Mouse (Mus musculus) embryonic facial prominence, embryonic 11.5 days (tissue): Measurements from ENCODE around the gene Atg7. TPM values are rescaled to one million over a fixed set of nuclear protein-coding genes. Genes with fewer than 3 reads are reported as not detected.

Experiments
- ATAC-seq: fragments of 200-750 bp; cut with Nextera tagmentation; replicated peaks from 2 replicates; pipeline ENCODE4 v1.8.0; 2017; ENCODE audit warnings: low read depth; ENCODE audit not compliant: insufficient number of reproducible peaks, low FRiP score, low TSS enrichment
- DNase-seq: peaks from one replicate; pipeline ENCODE4 v3.0.0-alpha.2; 2015; ENCODE audit warnings: low spot score
- H3K27ac ChIP-seq: fragments of 300-500 bp; sonication (generic); replicated peaks from 2 replicates; pipeline ENCODE4 v1.5.1; 2014; ENCODE audit warnings: mild to moderate bottlenecking, low read depth, low read length, control low read depth
- H3K27me3 ChIP-seq: fragments of 300-500 bp; sonication (generic); 2 replicates; pipeline ENCODE4 v1.6.1; 2014; ENCODE audit warnings: mild to moderate bottlenecking, low read length, moderate library complexity, mixed read lengths; ENCODE audit not compliant: control insufficient read depth, insufficient read depth
- H3K36me3 ChIP-seq: fragments of 300-500 bp; sonication (generic); replicated peaks from 2 replicates; pipeline ENCODE4 v1.6.1; 2014; ENCODE audit warnings: low read depth, mild to moderate bottlenecking, low read length, moderate library complexity, mixed read lengths; ENCODE audit not compliant: control insufficient read depth, insufficient read depth
- H3K4me1 ChIP-seq: fragments of 300-500 bp; sonication (generic); 2 replicates; pipeline ENCODE4 v1.6.1; 2014; ENCODE audit warnings: low read length, mixed read lengths; ENCODE audit not compliant: control insufficient read depth, insufficient read depth
- H3K4me2 ChIP-seq: fragments of 300-500 bp; sonication (generic); 2 replicates; pipeline ENCODE4 v1.6.1; 2014; ENCODE audit warnings: low read depth, mild to moderate bottlenecking, control low read depth, low read length, moderate library complexity
- H3K4me3 ChIP-seq: fragments of 300-500 bp; sonication (generic); 2 replicates; pipeline ENCODE4 v1.5.1; 2014; ENCODE audit warnings: low read depth, low read length, control low read depth
- H3K9ac ChIP-seq: fragments of 300-500 bp; sonication (generic); replicated peaks from 2 replicates; pipeline ENCODE4 v1.6.1; 2014; ENCODE audit warnings: mild to moderate bottlenecking, control low read depth, low read length
- H3K9me3 ChIP-seq: fragments of 300-500 bp; sonication (generic); replicated peaks from 2 replicates; pipeline ENCODE4 v1.6.1; 2016; ENCODE audit warnings: mild to moderate bottlenecking, low read length, inconsistent platforms, mixed read lengths; ENCODE audit not compliant: control insufficient read depth
- WGBS: fragments of 180-500 bp; shearing (Covaris S2); extraction: QIAGEN DNeasy Blood & Tissue Kit; methylation state at CpG from one replicate; pipeline ENCODE4 v1.1.7; 2014; 5-methylcytosine and 5-hydroxymethylcytosine counted together
- polyA plus RNA-seq: library from polyadenylated mRNA; unstranded; fragments of >200 nt; fragmentation: Nextera tagmentation; extraction: Ambion mirVana; gene quantifications from 2 replicates; pipeline ENCODE4 v1.2.1, GENCODE M21; 2014

The Atg7 gene
- polyA plus RNA-seq, 1 experiment from 2014 or later: 14.6 TPM

GRCm38 (mm10) chr6:114808654-114809430 lies 165.9 kb downstream of the Atg7 start:
- Histone ChIP-seq H3K9me3 (no peaks in the 10 kb centered on the region), H3K4me3 (no peak overlapping the region), H3K4me2 (no peak overlapping the region), H3K27me3 (no peaks in the 10 kb centered on the region), H3K4me1 (no peaks in the 10 kb centered on the region), H3K27ac (no peak overlapping the region), H3K36me3 (no peaks in the 10 kb centered on the region), H3K9ac (no peak overlapping the region)
- DNase-seq (no peak), ATAC-seq (no peak)
- WGBS: 86% methylated on average over 3 of the region's 3 CpGs

- Histone ChIP-seq H3K4me3 (no peak overlapping the region), H3K36me3 (no peaks in the 10 kb centered on the region), H3K9ac (no peak overlapping the region), H3K9me3 (no peaks in the 10 kb centered on the region), H3K27ac (no peak overlapping the region), H3K4me1 (no peaks in the 10 kb centered on the region), H3K27me3 (no peaks in the 10 kb centered on the region), H3K4me2 (no peak overlapping the region)
- DNase-seq: no peak
- ATAC-seq: no peak
- WGBS: 66% methylated on average over 1 of the region's 1 CpGs
These were observed 166.5 kb downstream of the Atg7 start for GRCm38 (mm10) chr6:114809431-114809811.

- Histone ChIP-seq H3K9ac (no peak overlapping the region), H3K4me2 (no peak overlapping the region), H3K27ac (no peak overlapping the region), H3K9me3 (no peaks in the 10 kb centered on the region), H3K36me3 (no peaks in the 10 kb centered on the region), H3K4me1 (no peaks in the 10 kb centered on the region), H3K27me3 (no peaks in the 10 kb centered on the region), H3K4me3 (no peak overlapping the region)
- DNase-seq: no peak
- 89% methylated on average over 5 of the region's 5 CpGs for WGBS
- ATAC-seq: no peak
These were observed 169.4 kb downstream of the Atg7 start for GRCm38 (mm10) chr6:114812322-114812721.

- no peak for ATAC-seq
- H3K27ac ChIP-seq: no peak overlapping the region
- no peak overlapping the region for H3K4me3 ChIP-seq
- no peaks in the 10 kb centered on the region for H3K36me3 ChIP-seq
- no peaks in the 10 kb centered on the region for H3K27me3 ChIP-seq
- no peak overlapping the region for H3K9ac ChIP-seq
- H3K4me2 ChIP-seq: no peak overlapping the region
- no peak for DNase-seq
- H3K9me3 ChIP-seq: no peaks in the 10 kb centered on the region
- H3K4me1 ChIP-seq: no peaks in the 10 kb centered on the region
- WGBS: 84% methylated on average over 4 of the region's 4 CpGs
These were observed 169.9 kb downstream of the Atg7 start for GRCm38 (mm10) chr6:114812779-114813178.

GRCm38 (mm10) chr6:114814199-114814881 lies 171.4 kb downstream of the Atg7 start:
- DNase-seq (no peak), ATAC-seq (no peak)
- H3K36me3 ChIP-seq: no peaks in the 10 kb centered on the region
- no peaks in the 10 kb centered on the region for H3K4me1 ChIP-seq
- no peak overlapping the region for H3K4me3 ChIP-seq
- H3K9ac ChIP-seq: no peak overlapping the region
- no peaks in the 10 kb centered on the region for H3K27me3 ChIP-seq
- no peak overlapping the region for H3K4me2 ChIP-seq
- H3K27ac ChIP-seq: no peak overlapping the region
- WGBS: 79% methylated on average over 6 of the region's 6 CpGs
- no peaks in the 10 kb centered on the region for H3K9me3 ChIP-seq

- H3K4me3 ChIP-seq: no peak overlapping the region
- DNase-seq: no peak
- H3K36me3 ChIP-seq: no peaks in the 10 kb centered on the region
- H3K9ac ChIP-seq: no peak overlapping the region
- H3K27ac ChIP-seq: no peak overlapping the region
- no peaks in the 10 kb centered on the region for H3K9me3 ChIP-seq
- no peaks in the 10 kb centered on the region for H3K4me1 ChIP-seq
- ATAC-seq: no peak
- no peaks in the 10 kb centered on the region for H3K27me3 ChIP-seq
- no peak overlapping the region for H3K4me2 ChIP-seq
- 99% methylated on average over 5 of the region's 5 CpGs for WGBS
These were observed 172.2 kb downstream of the Atg7 start for GRCm38 (mm10) chr6:114814882-114815650.

- ATAC-seq (no peak), DNase-seq (no peak)
- no peak overlapping the region for H3K9ac ChIP-seq
- no peaks in the 10 kb centered on the region; the same call in 1 of the 2 replicates for H3K9me3 ChIP-seq
- H3K4me3 ChIP-seq: no peak overlapping the region
- no peaks in the 10 kb centered on the region for H3K36me3 ChIP-seq
- no peak overlapping the region for H3K4me2 ChIP-seq
- H3K4me1 ChIP-seq: no peaks in the 10 kb centered on the region
- H3K27ac ChIP-seq: no peak overlapping the region
- no peaks in the 10 kb centered on the region for H3K27me3 ChIP-seq
- WGBS: 51% methylated on average over 11 of the region's 11 CpGs
These were observed 175.1 kb downstream of the Atg7 start for GRCm38 (mm10) chr6:114817948-114818347.

GRCm38 (mm10) chr6:114818471-114818870 lies 175.6 kb downstream of the Atg7 start:
- H3K9me3 ChIP-seq: no peaks in the 10 kb centered on the region; the same call in 1 of the 2 replicates
- 38% methylated on average over 6 of the region's 6 CpGs for WGBS
- H3K4me3 ChIP-seq: no peak overlapping the region
- no peak overlapping the region for H3K27ac ChIP-seq
- H3K4me2 ChIP-seq: no peak overlapping the region
- no peak overlapping the region for H3K9ac ChIP-seq
- no peaks in the 10 kb centered on the region for H3K4me1 ChIP-seq
- no peaks in the 10 kb centered on the region for H3K36me3 ChIP-seq
- no peaks in the 10 kb centered on the region for H3K27me3 ChIP-seq
- DNase-seq: no peak
- no peak for ATAC-seq
